Mouse (Mus musculus) heart, embryonic 15.5 days (tissue): Measurements from ENCODE around the gene Rnf135. TPM values are rescaled to one million over a fixed set of nuclear protein-coding genes. Genes with fewer than 3 reads are reported as not detected.

Experiments used
- ATAC-seq: fragments of 200-750 bp; cut with Nextera tagmentation; replicated peaks from 2 replicates; pipeline ENCODE4 v1.8.0; 2017; ENCODE audit warnings: low read depth, moderate TSS enrichment; ENCODE audit not compliant: insufficient number of reproducible peaks, insufficient read depth, low FRiP score
- H3K27ac ChIP-seq: fragments of 300-500 bp; sonication (generic); 2 replicates; pipeline ENCODE4 v1.5.1; 2015; ENCODE audit warnings: mild to moderate bottlenecking, inconsistent platforms
- H3K27me3 ChIP-seq: fragments of 300-500 bp; sonication (generic); 2 replicates; pipeline ENCODE4 v1.6.1; 2015; ENCODE audit warnings: inconsistent platforms
- H3K36me3 ChIP-seq: fragments of 300-500 bp; sonication (generic); 2 replicates; pipeline ENCODE4 v1.6.1; 2015; ENCODE audit warnings: mild to moderate bottlenecking, inconsistent platforms
- H3K4me1 ChIP-seq: fragments of 300-500 bp; sonication (generic); replicated peaks from 2 replicates; pipeline ENCODE4 v1.6.1; 2015; ENCODE audit warnings: inconsistent platforms
- H3K4me2 ChIP-seq: fragments of 300-500 bp; sonication (generic); 2 replicates; pipeline ENCODE4 v1.6.1; 2015; ENCODE audit warnings: inconsistent platforms, mild to moderate bottlenecking, moderate library complexity
- H3K4me3 ChIP-seq: fragments of 300-500 bp; sonication (generic); 2 replicates; pipeline ENCODE4 v1.5.1; 2015; ENCODE audit warnings: mild to moderate bottlenecking, inconsistent platforms
- H3K9ac ChIP-seq: fragments of 300-500 bp; sonication (generic); 2 replicates; pipeline ENCODE4 v1.6.1; 2015; ENCODE audit warnings: mild to moderate bottlenecking, inconsistent platforms
- H3K9me3 ChIP-seq: fragments of 300-500 bp; sonication (generic); replicated peaks from 2 replicates; pipeline ENCODE4 v1.6.1; 2016; ENCODE audit warnings: inconsistent platforms
- whole genome bisulfite sequencing: fragments of 180-500 bp; shearing (Covaris S2); methylation state at CpG from one replicate; pipeline ENCODE4 v1.1.7; 2015; ENCODE audit warnings: mixed read lengths; 5-methylcytosine and 5-hydroxymethylcytosine counted together
- polyA plus RNA-seq: library from polyadenylated mRNA; unstranded; fragments of >200 nt; fragmentation: Nextera tagmentation; extraction: Ambion mirVana; gene quantifications from 2 replicates; pipeline ENCODE4 v1.2.1, GENCODE M21; 2015

The Rnf135 gene
- polyA plus RNA-seq, 1 experiment from 2014 or later = 11.5 TPM

DNA sequence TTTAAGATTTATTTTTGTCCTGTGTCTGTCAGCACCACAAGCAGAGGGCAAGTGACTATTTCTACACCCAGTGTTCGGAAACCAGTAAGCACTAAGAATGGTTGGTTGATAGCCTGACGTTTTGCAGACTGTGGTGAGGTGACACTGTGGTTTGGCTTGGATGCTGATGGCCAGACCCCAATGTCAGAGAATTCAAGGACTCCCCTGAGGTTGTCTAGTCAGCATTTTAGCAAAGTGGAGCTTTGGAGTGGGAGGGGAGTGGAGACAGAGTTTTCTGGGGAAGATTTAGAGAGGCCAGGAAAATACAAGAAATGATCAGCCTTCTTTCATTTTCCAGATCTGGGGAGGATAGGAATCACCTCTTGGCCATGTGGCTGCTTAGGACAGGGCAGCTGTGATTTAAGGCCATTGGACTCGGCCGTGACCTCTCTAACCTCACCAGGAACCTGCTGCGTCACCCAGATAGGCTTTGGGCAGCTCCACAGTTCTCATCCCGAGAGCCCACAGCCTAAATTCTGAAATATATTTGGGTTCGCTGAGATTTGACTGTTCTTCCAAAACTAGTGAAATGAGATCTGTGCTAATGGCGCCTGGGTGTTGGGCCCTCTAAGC is 34.1 kb upstream of the Rnf135 start:
- Histone ChIP-seq H3K4me1 (peaks cover 11% of the 10 kb centered on the region), H3K4me2 (no peak overlapping the region), H3K9ac (no peak overlapping the region), H3K36me3 (no peaks in the 10 kb centered on the region), H3K9me3 (no peaks in the 10 kb centered on the region), H3K27me3 (peaks cover 21% of the 10 kb centered on the region), H3K27ac (no peak overlapping the region), H3K4me3 (no peak overlapping the region)
- ATAC-seq = no peak
- WGBS = 76% methylated on average over 8 of the region's 8 CpGs

DNA sequence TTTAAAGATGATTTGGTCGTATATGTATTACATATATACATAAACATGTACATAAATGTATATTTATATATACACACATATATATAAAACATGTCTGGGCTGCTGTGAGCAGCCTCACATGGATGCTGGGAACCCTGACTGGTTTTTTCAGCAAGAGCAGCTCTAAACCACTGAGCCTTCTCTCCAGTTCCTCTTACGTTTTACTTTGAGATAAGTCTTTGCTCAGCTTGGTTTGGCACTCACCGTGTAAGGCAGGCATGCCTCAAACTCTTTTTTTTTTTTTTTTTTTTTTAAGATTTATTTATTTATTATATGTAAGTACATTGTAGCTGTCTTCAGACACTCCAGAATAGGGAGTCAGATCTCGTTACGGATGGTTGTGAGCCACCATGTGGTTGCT is 33.1 kb upstream of the Rnf135 start:
- H3K27ac ChIP-seq = no peak overlapping the region
- ATAC-seq = no peak
- 64% methylated on average over 5 of the region's 5 CpGs for WGBS

GRCm38 (mm10) chr11:80151541-80151940 is 32.1 kb upstream of the Rnf135 start:
- Histone ChIP-seq H3K27ac (no peak overlapping the region), H3K4me1 (peaks cover 12% of the 10 kb centered on the region), H3K4me2 (no peak overlapping the region), H3K36me3 (no peaks in the 10 kb centered on the region), H3K27me3 (peaks cover 38% of the 10 kb centered on the region), H3K9ac (no peak overlapping the region), H3K9me3 (no peaks in the 10 kb centered on the region), H3K4me3 (no peak overlapping the region)
- 53% methylated on average over 2 of the region's 2 CpGs for WGBS
- no peak for ATAC-seq

More for the DNA sequence above, 33.1 kb upstream of the Rnf135 start:
- no peak overlapping the region for H3K4me3 ChIP-seq
- H3K9me3 ChIP-seq = no peaks in the 10 kb centered on the region
- H3K27me3 ChIP-seq = peaks cover 31% of the 10 kb centered on the region
- H3K36me3 ChIP-seq = no peaks in the 10 kb centered on the region
- H3K4me1 ChIP-seq = peaks cover 12% of the 10 kb centered on the region
- no peak overlapping the region for H3K4me2 ChIP-seq
- no peak overlapping the region for H3K9ac ChIP-seq

DNA sequence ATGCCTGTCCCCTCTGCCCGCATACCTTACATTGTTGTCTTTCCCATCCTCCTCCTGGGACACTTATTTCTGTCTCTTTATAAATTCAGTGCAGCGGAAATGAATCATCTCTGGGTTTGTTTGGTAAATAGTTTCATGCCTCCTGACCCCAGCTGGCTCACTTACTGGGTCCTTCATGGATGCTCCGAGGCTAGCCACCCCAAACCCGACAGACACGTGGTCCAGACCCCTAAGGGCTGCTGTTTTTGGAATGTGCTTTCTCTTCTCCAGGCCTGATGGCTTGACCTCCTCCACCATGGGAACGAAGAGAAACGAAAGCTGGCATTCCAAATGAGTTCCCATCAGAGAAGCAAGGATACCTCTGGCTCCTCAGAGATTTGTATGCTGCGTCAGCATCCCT is 31.3 kb upstream of the Rnf135 start:
- Histone ChIP-seq H3K9ac (no peak overlapping the region), H3K27ac (no peak overlapping the region), H3K4me1 (peaks cover 12% of the 10 kb centered on the region), H3K27me3 (peaks cover 43% of the 10 kb centered on the region), H3K36me3 (no peaks in the 10 kb centered on the region), H3K9me3 (no peaks in the 10 kb centered on the region), H3K4me2 (no peak overlapping the region), H3K4me3 (no peak overlapping the region)
- WGBS = 59% methylated on average over 8 of the region's 8 CpGs
- ATAC-seq = no peak

DNA sequence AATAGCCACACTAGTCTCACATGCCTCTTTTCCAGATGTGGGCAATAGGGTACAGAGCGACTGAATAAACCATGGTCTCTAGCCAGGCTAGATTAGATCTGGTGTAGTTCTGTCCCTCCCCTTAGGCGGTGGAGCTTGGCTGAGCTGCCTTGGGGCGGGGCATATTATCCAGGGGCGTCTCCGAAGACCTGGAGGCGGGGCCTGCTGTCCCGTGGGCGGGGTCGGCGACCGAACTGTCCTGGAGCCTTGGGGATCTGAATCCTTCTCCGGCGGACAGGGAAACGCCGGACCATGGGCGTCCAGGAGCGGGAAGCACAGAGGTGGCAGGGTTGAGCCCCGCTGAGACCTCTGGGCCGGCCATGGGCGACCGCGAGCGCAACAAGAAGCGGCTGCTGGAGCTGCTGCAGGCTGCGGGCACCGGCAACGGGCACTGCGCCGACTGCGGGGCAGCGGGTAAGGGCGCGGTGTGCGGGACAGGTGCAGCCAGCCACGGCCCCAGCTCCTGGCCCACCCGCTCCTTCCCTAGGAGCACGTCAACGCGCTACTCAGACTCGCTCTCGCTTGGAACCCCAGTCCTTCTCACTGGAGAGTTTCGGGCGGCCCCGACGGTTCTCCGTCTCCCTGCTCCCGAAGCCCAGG is 29.7 kb upstream of the Rnf135 start, which contains the start of gene Adap2:
TSS of gene Adap2 (plus strand) at position 249 of the 639 bp plus-strand sequence.
- Histone ChIP-seq H3K4me1 (peaks cover 12% of the 10 kb centered on the region), H3K4me2 (peak within 1 kb of the TSS; percentile 94), H3K27me3 (peaks cover 44% of the 10 kb centered on the region), H3K36me3 (no peaks in the 10 kb centered on the region), H3K9me3 (no peaks in the 10 kb centered on the region), H3K4me3 (peak within 1 kb of the TSS; percentile 64), H3K9ac (peak within 1 kb of the TSS; percentile 52), H3K27ac (no peak within 1 kb of the TSS)
- 1% methylated on average over 42 of the region's 47 CpGs for WGBS
- ATAC-seq = peak; percentile 88

DNA sequence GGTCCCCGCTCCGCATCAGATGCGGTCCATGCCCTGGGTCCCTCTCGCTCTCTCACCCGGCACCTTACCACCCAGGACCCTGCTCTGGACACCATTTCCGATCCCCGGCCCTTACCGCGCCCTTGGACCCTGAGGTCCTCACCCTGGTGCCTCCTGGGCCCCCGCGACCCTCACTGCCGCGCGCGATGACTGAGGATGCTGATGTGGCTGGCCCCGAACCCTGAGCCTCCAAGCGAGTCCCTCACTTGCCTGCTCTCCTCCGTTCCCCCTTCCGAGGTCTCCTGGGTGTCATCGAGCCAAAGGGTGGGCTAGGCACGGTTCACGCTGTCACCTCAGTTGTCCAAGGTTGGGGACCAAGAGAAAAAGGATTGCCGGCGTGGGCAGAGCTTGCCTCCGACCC is 29.1 kb upstream of the Rnf135 start:
- peaks cover 44% of the 10 kb centered on the region for H3K27me3 ChIP-seq
- whole genome bisulfite sequencing = 27% methylated on average over 25 of the region's 25 CpGs
- peak overlapping the region; percentile 64 for H3K4me3 ChIP-seq
- H3K9ac ChIP-seq = peak overlapping the region; percentile 52
- no peaks in the 10 kb centered on the region for H3K36me3 ChIP-seq
- H3K9me3 ChIP-seq = no peaks in the 10 kb centered on the region
- peaks cover 12% of the 10 kb centered on the region for H3K4me1 ChIP-seq
- H3K27ac ChIP-seq = no peak overlapping the region
- no peak for ATAC-seq
- peak overlapping the region; percentile 94 for H3K4me2 ChIP-seq

GRCm38 (mm10) chr11:80155541-80155940 is 28.1 kb upstream of the Rnf135 start:
- H3K27me3 ChIP-seq = peaks cover 44% of the 10 kb centered on the region
- no peak overlapping the region for H3K27ac ChIP-seq
- no peaks in the 10 kb centered on the region for H3K9me3 ChIP-seq
- no peak overlapping the region for H3K4me3 ChIP-seq
- no peak overlapping the region for H3K9ac ChIP-seq
- WGBS = 85% methylated on average over 8 of the region's 8 CpGs
- H3K4me1 ChIP-seq = peaks cover 12% of the 10 kb centered on the region
- no peak for ATAC-seq
- H3K4me2 ChIP-seq = no peak overlapping the region
- H3K36me3 ChIP-seq = no peaks in the 10 kb centered on the region

DNA sequence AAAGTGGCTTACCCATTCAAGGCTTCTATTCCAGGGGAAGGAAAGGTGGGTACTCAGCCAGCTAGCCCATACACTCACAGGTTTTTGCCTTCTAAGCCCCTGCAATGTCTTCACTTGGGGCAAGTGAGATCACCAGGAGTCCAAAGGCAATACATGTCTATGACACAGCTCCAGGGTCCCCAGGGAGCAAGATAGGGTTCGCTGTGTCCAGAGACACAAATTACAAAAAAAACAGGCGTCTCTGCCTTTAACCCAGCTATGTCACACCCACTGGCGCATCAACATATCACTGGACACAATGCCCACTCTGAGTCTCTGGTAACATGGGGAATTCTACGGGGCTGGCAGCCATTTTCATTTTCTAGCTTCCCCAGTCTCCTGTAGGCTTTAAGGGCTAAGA is 27.7 kb upstream of the Rnf135 start:
- H3K9ac ChIP-seq = no peak overlapping the region
- H3K27ac ChIP-seq = no peak overlapping the region
- no peak overlapping the region for H3K4me3 ChIP-seq
- peaks cover 12% of the 10 kb centered on the region for H3K4me1 ChIP-seq
- H3K4me2 ChIP-seq = no peak overlapping the region
- H3K36me3 ChIP-seq = no peaks in the 10 kb centered on the region
- H3K9me3 ChIP-seq = no peaks in the 10 kb centered on the region
- no peak for ATAC-seq
- peaks cover 44% of the 10 kb centered on the region for H3K27me3 ChIP-seq
- WGBS = 77% methylated on average over 4 of the region's 4 CpGs

- H3K4me3 ChIP-seq = no peak overlapping the region
- no peak overlapping the region for H3K27ac ChIP-seq
- WGBS = 76% methylated on average over 4 of the region's 4 CpGs
- ATAC-seq = no peak
- no peaks in the 10 kb centered on the region for H3K9me3 ChIP-seq
- H3K9ac ChIP-seq = no peak overlapping the region
- peaks cover 44% of the 10 kb centered on the region for H3K27me3 ChIP-seq
- no peaks in the 10 kb centered on the region for H3K36me3 ChIP-seq
- H3K4me1 ChIP-seq = peaks cover 12% of the 10 kb centered on the region
- H3K4me2 ChIP-seq = no peak overlapping the region
These were observed 26.8 kb upstream of the Rnf135 start for GRCm38 (mm10) chr11:80156841-80157240.

DNA sequence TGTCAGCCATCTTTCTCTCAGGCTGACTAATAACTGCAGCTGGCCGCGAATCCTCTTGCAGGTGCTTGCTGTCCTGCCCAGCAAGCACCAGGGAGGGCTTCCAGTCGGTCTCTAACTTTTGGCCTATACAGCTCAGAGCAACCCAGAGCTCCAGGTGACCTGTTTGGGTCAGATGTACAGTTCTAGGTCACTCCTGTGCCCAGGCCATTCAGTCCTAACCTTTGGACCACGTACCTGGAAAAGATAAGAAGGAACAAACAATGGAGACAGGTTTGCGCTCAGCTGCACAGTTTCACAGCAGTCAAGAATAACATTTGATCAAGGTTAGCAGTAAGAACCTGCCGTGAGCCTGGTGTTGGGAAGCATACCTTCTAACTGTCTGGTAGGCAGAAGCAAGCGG is 24.6 kb upstream of the Rnf135 start:
- Histone ChIP-seq H3K27ac (no peak overlapping the region), H3K9me3 (no peaks in the 10 kb centered on the region), H3K27me3 (peaks cover 28% of the 10 kb centered on the region), H3K9ac (no peak overlapping the region), H3K4me2 (no peak overlapping the region), H3K36me3 (no peaks in the 10 kb centered on the region), H3K4me1 (peaks cover 6% of the 10 kb centered on the region), H3K4me3 (no peak overlapping the region)
- 76% methylated on average over 7 of the region's 7 CpGs for WGBS
- ATAC-seq = no peak

GRCm38 (mm10) chr11:80161041-80161440 is 22.6 kb upstream of the Rnf135 start:
- H3K9me3 ChIP-seq = no peaks in the 10 kb centered on the region
- no peaks in the 10 kb centered on the region for H3K36me3 ChIP-seq
- 80% methylated on average over 4 of the region's 4 CpGs for WGBS
- no peak overlapping the region for H3K4me3 ChIP-seq
- H3K27ac ChIP-seq = no peak overlapping the region
- no peak overlapping the region for H3K9ac ChIP-seq
- H3K27me3 ChIP-seq = peaks cover 8% of the 10 kb centered on the region
- no peak for ATAC-seq
- H3K4me2 ChIP-seq = no peak overlapping the region
- H3K4me1 ChIP-seq = no peaks in the 10 kb centered on the region
